Mouse (Mus musculus) cerebellum, adult 9-10 months (tissue): Measurements from ENCODE around the gene Larp4.

Source experiments
- DNase-seq: peaks from one replicate; pipeline ENCODE4 v3.0.0; 2022

Gene Larp4

GRCm38 (mm10) chr15:100059626-100060311, 89.9 kb downstream of the Larp4 start:
- no peak for DNase-seq

- DNase-seq, result no peak
These were observed 90.8 kb downstream of the Larp4 start for GRCm38 (mm10) chr15:100060513-100061140.

- DNase-seq, result no peak
These were observed 91.5 kb downstream of the Larp4 start for GRCm38 (mm10) chr15:100061377-100061776.

- DNase-seq, result no peak
These were observed 93.4 kb downstream of the Larp4 start for GRCm38 (mm10) chr15:100063229-100063773.
